Mouse (Mus musculus): Measurements from ENCODE around the gene Ccz1.

DNA sequence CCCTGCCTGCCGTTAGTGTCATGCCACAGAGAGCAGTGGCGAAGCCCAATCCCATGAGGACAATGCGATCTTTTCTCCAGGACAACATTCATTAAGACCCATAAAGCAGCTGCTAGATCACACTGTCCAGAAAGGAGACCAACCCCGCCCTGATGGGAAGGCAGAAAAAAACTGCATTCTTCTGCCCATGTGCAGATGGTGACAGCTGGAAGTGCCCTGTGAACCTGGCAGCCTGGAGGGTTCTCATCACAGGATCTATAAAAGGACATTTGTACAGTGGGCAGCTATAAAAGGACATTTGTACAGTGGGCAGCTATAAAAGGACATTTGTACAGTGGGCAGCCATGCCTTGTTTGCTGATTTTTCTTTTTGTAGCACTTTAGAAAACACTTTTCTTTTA is 25.6 kb downstream of the Ccz1 start:
- no peak for TF ChIP-seq FLI1 (IDR thresholded peaks at IDR 0.05; ENCODE audit: low read length)
- no peak for TF ChIP-seq GATA1 (IDR thresholded peaks at IDR 0.05; ENCODE audit: borderline replicate concordance, low read length)
